Mouse (Mus musculus): ENCODE results near the gene Olfr294.

Gene Olfr294

GRCm38 (mm10) chr7:86616543-86616942, at the start of gene Olfr294:
Gene Olfr294 (minus strand): TSS chr7:86616643.
- POLR2A ChIA-PET, result no interaction called here
- CTCF ChIA-PET, result no interaction called here

- ChIA-PET POLR2A (no interaction called here), CTCF (no interaction called here)
Observed at GRCm38 (mm10) chr7:86648761-86649160, 32.3 kb upstream of the Olfr294 start, which contains the start of gene Olfr293. Gene Olfr293 (plus strand): TSS chr7:86649061.

GRCm38 (mm10) chr7:86583562-86583961, 32.9 kb downstream of the Olfr294 start, which contains the start of gene Olfr295:
Gene Olfr295 (plus strand): TSS chr7:86583862.
- POLR2A ChIA-PET, result no interaction called here
- CTCF ChIA-PET, result no interaction called here
